Mouse (Mus musculus): ENCODE data around the gene Ermap. TPM values are rescaled to one million over a fixed set of nuclear protein-coding genes. Genes with fewer than 3 reads are reported as not detected.

Ermap gene
- polyA plus RNA-seq, 1 experiment from 2014 or later: 7.0 TPM

GRCm38 (mm10) chr4:119147347-119147746 lies 42.5 kb downstream of the Ermap start:
- Histone ChIP-seq H3K36me3 (no peaks in the 10 kb centered on the region), H3K27me3 (ENCODE audit: insufficient read depth, poor library complexity, severe bottlenecking) (no peaks in the 10 kb centered on the region), H3K27ac (no peak overlapping the region), H3K9me3 (no peaks in the 10 kb centered on the region), H3K4me3 (no peak overlapping the region), H3K4me1 (replicated peaks) (peaks cover 8% of the 10 kb centered on the region; the same call in 1 of the 2 replicates)
- DNase-seq (ENCODE audit: low spot score): no peak
- WGBS: 90% methylated on average over 5 of the region's 5 CpGs

- Histone ChIP-seq H3K36me3 (no peaks in the 10 kb centered on the region), H3K9me3 (no peaks in the 10 kb centered on the region), H3K27ac (no peak overlapping the region), H3K4me3 (no peak overlapping the region), H3K4me1 (replicated peaks) (peaks cover 10% of the 10 kb centered on the region; the same call in 1 of the 2 replicates), H3K27me3 (ENCODE audit: insufficient read depth, poor library complexity, severe bottlenecking) (no peaks in the 10 kb centered on the region)
- WGBS: 90% methylated on average over 7 of the region's 7 CpGs
- no peak for DNase-seq (ENCODE audit: low spot score)
Observed at GRCm38 (mm10) chr4:119146816-119147215, 43.0 kb downstream of the Ermap start.

GRCm38 (mm10) chr4:119142230-119142871 lies 47.5 kb downstream of the Ermap start:
- WGBS: 24% methylated on average over 24 of the region's 24 CpGs
- peak; percentile 81 for DNase-seq (ENCODE audit: low spot score)
- H3K27me3 ChIP-seq (ENCODE audit: insufficient read depth, poor library complexity, severe bottlenecking): no peaks in the 10 kb centered on the region
- peaks cover 10% of the 10 kb centered on the region for H3K36me3 ChIP-seq
- peaks cover 23% of the 10 kb centered on the region for H3K4me1 ChIP-seq (replicated peaks)
- H3K9me3 ChIP-seq: no peaks in the 10 kb centered on the region
- H3K4me3 ChIP-seq: peak overlapping the region; percentile 38
- peak overlapping the region; percentile 78 for H3K27ac ChIP-seq

DNA sequence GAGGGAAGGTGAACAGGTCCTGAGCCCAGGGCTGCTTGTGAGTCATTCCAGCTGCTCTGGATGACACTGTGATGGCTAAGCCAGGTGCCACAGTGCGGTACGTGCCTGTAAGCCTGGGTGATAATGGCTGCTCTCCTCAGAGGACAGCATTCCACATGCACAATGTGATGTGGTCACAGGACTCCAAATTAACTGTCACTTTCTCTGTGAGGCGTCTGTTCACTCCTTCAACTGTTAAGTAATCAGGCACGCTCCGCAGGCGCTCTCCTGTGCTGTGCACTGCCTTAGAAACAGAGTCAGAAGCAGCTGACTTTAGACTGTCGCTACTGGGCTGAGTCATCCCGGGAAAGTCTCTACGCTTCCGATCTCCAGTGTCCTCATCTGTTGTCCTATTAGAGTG lies 48.6 kb downstream of the Ermap start:
- no peaks in the 10 kb centered on the region for H3K9me3 ChIP-seq
- H3K27me3 ChIP-seq (ENCODE audit: insufficient read depth, poor library complexity, severe bottlenecking): no peaks in the 10 kb centered on the region
- peaks cover 21% of the 10 kb centered on the region for H3K36me3 ChIP-seq
- no peak overlapping the region for H3K4me3 ChIP-seq
- 56% methylated on average over 10 of the region's 10 CpGs for WGBS
- H3K4me1 ChIP-seq (replicated peaks): peaks cover 31% of the 10 kb centered on the region
- DNase-seq (ENCODE audit: low spot score): no peak
- H3K27ac ChIP-seq: no peak overlapping the region

DNA sequence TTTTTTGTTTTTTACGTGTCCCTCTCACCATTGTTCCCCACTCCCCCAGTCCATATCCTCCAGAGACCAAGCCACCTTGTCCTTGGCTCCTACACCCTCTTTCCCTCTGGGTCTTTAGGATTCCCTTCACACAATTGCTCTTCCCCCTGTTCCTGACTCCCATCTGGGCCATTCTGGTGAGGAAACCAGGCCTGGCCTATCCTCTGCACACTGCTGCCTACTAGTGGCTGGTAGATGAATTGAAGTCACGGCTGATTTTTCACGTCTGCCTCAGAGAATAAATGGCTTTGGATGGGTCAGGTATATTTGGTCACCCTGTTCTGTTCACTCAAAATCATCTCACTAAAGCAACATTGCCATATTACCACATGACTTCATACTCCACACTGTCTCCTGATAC lies 49.7 kb downstream of the Ermap start:
- WGBS: 47% methylated on average over 3 of the region's 3 CpGs
- Histone ChIP-seq H3K9me3 (no peaks in the 10 kb centered on the region), H3K27ac (no peak overlapping the region), H3K36me3 (peaks cover 32% of the 10 kb centered on the region), H3K4me1 (replicated peaks) (peaks cover 34% of the 10 kb centered on the region), H3K4me3 (no peak overlapping the region), H3K27me3 (ENCODE audit: insufficient read depth, poor library complexity, severe bottlenecking) (no peaks in the 10 kb centered on the region)
- peak; percentile 46 for DNase-seq (ENCODE audit: low spot score)

DNA sequence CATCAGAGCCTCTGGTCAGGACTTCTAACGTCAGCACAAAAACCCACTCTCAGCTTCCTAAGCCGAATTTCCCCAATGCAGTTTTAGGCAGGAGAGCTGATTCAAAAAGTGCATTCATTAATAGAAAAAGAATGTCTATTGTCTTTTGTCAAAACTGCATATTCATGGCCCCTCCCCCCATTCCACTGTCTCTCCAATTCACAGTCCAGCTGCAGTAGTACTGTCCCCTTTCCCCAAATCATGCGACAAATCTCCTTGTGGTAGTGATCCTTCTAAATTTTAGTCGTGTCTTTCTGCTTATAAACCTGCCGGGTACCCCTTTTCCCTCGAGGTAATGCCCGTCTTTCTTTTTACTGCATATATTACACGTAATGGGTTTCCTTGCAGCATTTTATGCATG lies 51.0 kb downstream of the Ermap start:
- Histone ChIP-seq H3K4me1 (replicated peaks) (peaks cover 34% of the 10 kb centered on the region), H3K27ac (no peak overlapping the region), H3K4me3 (peak overlapping the region; percentile 32; the same call in 1 of the 2 replicates), H3K27me3 (ENCODE audit: insufficient read depth, poor library complexity, severe bottlenecking) (no peaks in the 10 kb centered on the region), H3K9me3 (no peaks in the 10 kb centered on the region), H3K36me3 (peaks cover 45% of the 10 kb centered on the region)
- 66% methylated on average over 8 of the region's 8 CpGs for WGBS
- DNase-seq (ENCODE audit: low spot score): no peak

DNA sequence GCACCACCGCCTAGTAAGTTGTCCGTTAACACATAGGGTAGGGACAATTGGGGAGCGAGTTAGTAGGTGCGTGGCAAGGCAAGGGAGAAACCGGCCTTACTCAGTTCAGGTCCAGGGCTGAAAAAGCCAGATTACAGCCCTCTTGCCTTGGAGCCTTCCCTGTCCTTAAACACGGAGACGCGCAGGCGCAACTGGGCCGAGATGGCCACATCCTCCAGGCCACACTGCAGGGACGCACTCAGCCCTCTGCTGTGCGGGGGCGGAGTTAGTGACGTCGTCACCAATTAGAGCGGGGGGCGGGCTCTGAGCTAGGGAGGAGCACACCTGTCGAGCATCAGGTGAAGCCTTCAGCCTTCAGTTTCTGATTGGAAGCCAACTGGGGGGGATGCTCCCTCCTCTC lies 51.6 kb downstream of the Ermap start:
- WGBS: 15% methylated on average over 18 of the region's 18 CpGs
- peak overlapping the region; percentile 32 for H3K4me3 ChIP-seq
- no peaks in the 10 kb centered on the region for H3K27me3 ChIP-seq (ENCODE audit: insufficient read depth, poor library complexity, severe bottlenecking)
- peak; percentile 76 for DNase-seq (ENCODE audit: low spot score)
- no peaks in the 10 kb centered on the region for H3K9me3 ChIP-seq
- H3K36me3 ChIP-seq: peaks cover 51% of the 10 kb centered on the region
- H3K4me1 ChIP-seq (replicated peaks): peaks cover 34% of the 10 kb centered on the region
- peak overlapping the region; percentile 72 for H3K27ac ChIP-seq

DNA sequence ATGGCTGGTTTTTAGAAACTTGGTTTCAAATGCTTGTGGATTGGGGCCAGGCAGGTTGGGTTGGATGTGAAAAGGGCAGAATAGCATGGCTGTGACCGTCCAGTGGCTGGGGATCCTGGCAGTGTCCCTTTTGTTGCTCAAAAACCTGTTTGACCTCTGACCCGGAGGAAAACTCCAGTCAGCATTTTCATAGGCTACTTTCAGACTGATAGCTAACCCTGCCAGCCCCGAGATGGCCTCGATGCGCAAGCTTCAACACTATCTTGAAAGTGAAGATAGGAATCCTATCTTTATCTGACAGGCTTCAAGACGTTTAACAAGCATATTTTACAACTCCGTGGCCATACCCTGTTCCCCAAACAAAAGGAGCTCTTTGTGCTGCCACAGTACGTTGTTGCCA lies 52.5 kb downstream of the Ermap start:
- H3K4me1 ChIP-seq (replicated peaks): peaks cover 31% of the 10 kb centered on the region
- peaks cover 60% of the 10 kb centered on the region for H3K36me3 ChIP-seq
- 71% methylated on average over 8 of the region's 8 CpGs for WGBS
- H3K27me3 ChIP-seq (ENCODE audit: insufficient read depth, poor library complexity, severe bottlenecking): no peaks in the 10 kb centered on the region
- DNase-seq (ENCODE audit: low spot score): no peak
- 0 out of 2 replicates have a peak overlapping the region, but pooled peaks have one; percentile 72 for H3K27ac ChIP-seq
- H3K9me3 ChIP-seq: no peaks in the 10 kb centered on the region
- H3K4me3 ChIP-seq: no peak overlapping the region

DNA sequence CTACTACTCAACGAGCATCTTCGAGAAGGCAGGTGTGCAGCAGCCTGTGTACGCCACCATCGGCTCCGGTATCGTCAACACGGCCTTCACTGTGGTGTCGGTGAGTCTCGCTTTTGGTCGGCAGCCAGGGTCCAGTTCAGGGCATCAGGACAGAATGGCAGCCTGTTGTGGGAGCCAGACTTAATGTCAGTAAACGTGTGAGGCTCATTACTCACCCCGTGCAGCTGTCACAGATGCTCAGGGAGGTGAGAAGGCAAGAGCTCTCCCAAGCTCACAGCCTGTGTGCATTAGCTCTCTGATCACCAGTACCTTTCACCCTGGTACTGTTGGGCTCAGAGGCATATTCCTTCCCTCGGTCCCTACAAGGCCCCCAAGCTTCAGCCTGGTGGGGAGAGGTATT lies 56.0 kb downstream of the Ermap start:
- Histone ChIP-seq H3K36me3 (peaks cover 94% of the 10 kb centered on the region), H3K4me3 (no peak overlapping the region), H3K9me3 (no peaks in the 10 kb centered on the region), H3K4me1 (replicated peaks) (peaks cover 26% of the 10 kb centered on the region), H3K27ac (no peak overlapping the region), H3K27me3 (ENCODE audit: insufficient read depth, poor library complexity, severe bottlenecking) (no peaks in the 10 kb centered on the region)
- no peak for DNase-seq (ENCODE audit: low spot score)
- 94% methylated on average over 13 of the region's 13 CpGs for WGBS

- no peak for DNase-seq (ENCODE audit: low spot score)
- WGBS: 94% methylated on average over 13 of the region's 13 CpGs
- H3K27ac ChIP-seq: no peak overlapping the region
- H3K4me3 ChIP-seq: no peak overlapping the region
- peaks cover 22% of the 10 kb centered on the region for H3K4me1 ChIP-seq (replicated peaks)
- H3K36me3 ChIP-seq: peaks cover 99% of the 10 kb centered on the region
- no peaks in the 10 kb centered on the region for H3K9me3 ChIP-seq
- no peaks in the 10 kb centered on the region for H3K27me3 ChIP-seq (ENCODE audit: insufficient read depth, poor library complexity, severe bottlenecking)
Observed at GRCm38 (mm10) chr4:119133306-119133705, 56.5 kb downstream of the Ermap start.

DNA sequence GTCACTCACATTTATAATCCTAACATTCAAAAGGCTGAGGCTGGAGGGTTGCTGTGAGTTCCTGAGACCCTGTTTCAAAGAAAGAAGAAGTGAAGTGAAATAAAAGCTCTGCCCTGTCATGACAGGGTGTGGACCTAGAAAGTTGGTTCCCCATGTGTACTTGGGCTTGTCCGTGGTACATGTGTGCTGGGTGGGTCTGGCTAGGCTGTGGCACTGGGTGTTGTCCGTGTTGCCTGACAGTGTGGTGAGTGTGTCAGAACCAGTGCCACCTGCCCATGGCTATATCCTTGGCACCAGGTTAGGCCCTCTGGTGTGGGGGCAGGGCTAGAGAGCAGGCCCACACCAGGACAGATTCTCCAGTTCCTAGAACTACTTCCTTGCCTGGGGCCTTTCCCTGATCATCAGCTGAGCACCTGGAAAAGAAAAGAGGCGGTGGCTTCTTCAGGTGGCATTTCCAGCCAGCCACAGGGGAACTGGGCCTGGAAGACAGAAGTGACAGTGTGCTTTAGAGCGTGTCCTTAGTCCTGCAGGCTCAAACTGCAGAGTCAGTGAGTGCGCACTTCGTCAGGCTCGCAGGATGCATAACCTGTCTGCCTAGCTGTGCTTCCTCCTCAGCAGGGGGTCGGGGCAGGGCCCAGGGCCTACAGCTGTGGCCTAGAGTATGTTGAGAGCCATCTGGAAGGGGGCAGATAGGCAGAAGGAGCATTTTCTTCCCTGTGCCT lies 58.5 kb downstream of the Ermap start:
- no peaks in the 10 kb centered on the region for H3K27me3 ChIP-seq (ENCODE audit: insufficient read depth, poor library complexity, severe bottlenecking)
- H3K27ac ChIP-seq: no peak overlapping the region
- 84% methylated on average over 8 of the region's 8 CpGs for WGBS
- H3K9me3 ChIP-seq: no peaks in the 10 kb centered on the region
- no peak overlapping the region for H3K4me3 ChIP-seq
- H3K4me1 ChIP-seq (replicated peaks): peaks cover 14% of the 10 kb centered on the region; the same call in 1 of the 2 replicates
- peaks cover 100% of the 10 kb centered on the region for H3K36me3 ChIP-seq
- DNase-seq (ENCODE audit: low spot score): no peak

DNA sequence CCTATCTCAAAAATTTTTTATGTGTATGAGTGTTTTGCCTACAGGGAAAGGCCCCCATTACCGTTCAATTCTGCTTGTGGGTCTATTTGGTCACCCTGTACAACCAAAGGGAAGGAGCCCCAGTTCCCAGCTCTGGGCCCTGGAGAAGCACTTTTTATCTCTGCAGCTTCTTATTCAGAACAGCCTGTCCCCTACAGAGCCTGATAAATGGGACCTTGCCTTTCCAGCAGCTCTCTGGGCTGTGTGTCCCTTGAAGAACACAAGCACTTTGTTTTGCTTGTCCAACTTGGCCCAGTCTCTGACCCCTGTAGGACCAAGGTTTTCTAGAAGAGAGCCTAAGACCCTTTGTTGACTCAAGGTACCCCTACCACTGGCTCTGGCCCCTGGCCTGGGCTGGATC lies 60.7 kb downstream of the Ermap start:
- 98% methylated on average over 1 of the region's 1 CpGs for WGBS
- no peak overlapping the region for H3K27ac ChIP-seq
- H3K27me3 ChIP-seq (ENCODE audit: insufficient read depth, poor library complexity, severe bottlenecking): no peaks in the 10 kb centered on the region
- H3K36me3 ChIP-seq: peaks cover 100% of the 10 kb centered on the region
- no peak for DNase-seq (ENCODE audit: low spot score)
- H3K4me1 ChIP-seq (replicated peaks): peaks cover 31% of the 10 kb centered on the region; the same call in 1 of the 2 replicates
- H3K9me3 ChIP-seq: no peaks in the 10 kb centered on the region
- no peak overlapping the region for H3K4me3 ChIP-seq

GRCm38 (mm10) chr4:119128547-119128946 lies 61.3 kb downstream of the Ermap start:
- Histone ChIP-seq H3K27ac (no peak overlapping the region), H3K36me3 (peaks cover 100% of the 10 kb centered on the region), H3K4me1 (replicated peaks) (peaks cover 35% of the 10 kb centered on the region; the same call in 1 of the 2 replicates), H3K27me3 (ENCODE audit: insufficient read depth, poor library complexity, severe bottlenecking) (no peaks in the 10 kb centered on the region), H3K9me3 (no peaks in the 10 kb centered on the region), H3K4me3 (no peak overlapping the region)
- 87% methylated on average over 7 of the region's 7 CpGs for WGBS
- no peak for DNase-seq (ENCODE audit: low spot score)
